Mouse (Mus musculus) kidney, postnatal 14 days (tissue): ENCODE measurements around the gene Tmem41b.

Source experiments
- DNase-seq: peaks from one replicate; pipeline ENCODE4 v3.0.0; 2022; ENCODE audit warnings: mixed read lengths

The Tmem41b gene

DNA sequence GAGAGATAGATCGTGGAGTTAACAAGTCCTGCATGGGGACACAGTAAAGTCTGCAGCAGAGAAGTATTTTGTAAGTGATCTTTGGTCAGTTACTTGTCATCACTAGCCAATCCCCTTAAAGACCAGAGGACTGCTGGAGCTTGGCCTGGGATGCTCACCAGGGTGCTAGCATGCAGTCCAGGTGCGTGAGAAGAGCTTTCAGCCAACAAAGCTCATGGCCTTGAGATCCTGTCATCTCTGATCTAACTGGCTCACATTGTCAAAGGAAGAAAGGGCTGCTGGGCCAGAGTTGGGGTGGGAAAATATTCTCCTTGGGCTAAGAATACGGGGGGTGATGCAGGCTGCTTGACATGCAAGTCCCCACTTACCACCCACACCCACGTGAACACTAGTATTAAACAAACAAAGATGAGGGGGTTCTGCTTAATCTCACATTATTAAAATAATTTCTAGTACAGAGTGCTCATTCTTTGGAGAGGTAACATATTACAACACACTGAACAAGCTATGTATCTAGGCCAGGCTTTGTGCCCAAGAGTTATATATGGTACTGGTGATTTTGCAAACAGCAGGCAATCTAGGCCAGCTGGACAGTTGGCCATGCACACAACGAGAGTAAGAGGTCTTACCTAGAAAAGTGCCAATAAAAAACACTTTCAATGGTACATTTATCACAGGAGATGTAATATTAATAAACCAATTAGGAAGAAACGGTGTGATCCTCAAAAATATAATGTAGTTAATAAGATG is 10.6 kb downstream of the Tmem41b start:
- DNase-seq, result no peak

DNA sequence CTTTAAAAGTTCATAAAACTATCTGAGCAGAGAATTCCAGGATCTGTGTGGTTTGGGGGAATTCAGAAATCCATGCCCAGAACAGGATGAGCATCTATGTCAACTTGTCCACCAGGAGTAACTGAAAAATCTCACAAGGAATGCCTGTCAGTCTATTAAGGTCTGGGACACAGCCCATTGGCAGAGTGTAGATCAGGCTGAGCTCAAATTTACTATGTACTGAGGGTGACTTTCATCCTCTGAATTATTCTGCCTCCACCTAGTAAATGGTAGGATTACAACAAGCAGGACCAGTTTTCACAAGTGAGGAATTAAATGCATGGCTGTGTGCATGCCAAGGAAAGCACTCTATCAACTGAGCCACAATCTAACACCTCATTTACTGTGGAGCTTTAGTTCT is 17.2 kb downstream of the Tmem41b start:
- DNase-seq, result no peak

DNA sequence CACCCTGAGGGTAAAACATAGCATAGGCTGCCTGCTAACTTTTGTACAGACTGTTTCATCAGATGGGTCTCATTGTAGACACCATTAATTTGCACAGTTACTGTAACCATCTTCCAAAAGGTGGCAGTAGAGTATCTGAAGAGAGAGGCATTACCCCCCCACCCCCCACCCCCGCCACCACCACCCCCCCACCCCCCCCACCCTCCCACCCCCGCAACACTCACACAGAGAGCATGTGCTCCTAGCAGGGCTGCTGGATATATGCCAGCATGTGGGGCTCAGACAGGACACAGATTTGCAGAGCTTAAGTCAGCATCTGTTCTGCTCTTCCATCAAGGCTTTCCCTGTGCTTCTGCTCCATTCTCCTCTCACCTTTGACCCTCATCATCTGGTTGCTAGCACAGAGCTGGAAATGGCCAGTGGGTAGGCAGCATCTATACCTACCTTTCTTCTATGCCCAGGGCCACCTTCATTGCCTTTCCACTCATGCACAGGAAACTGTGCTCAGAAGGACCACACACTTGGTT is 17.7 kb downstream of the Tmem41b start:
- DNase-seq, result peak; percentile 60

DNA sequence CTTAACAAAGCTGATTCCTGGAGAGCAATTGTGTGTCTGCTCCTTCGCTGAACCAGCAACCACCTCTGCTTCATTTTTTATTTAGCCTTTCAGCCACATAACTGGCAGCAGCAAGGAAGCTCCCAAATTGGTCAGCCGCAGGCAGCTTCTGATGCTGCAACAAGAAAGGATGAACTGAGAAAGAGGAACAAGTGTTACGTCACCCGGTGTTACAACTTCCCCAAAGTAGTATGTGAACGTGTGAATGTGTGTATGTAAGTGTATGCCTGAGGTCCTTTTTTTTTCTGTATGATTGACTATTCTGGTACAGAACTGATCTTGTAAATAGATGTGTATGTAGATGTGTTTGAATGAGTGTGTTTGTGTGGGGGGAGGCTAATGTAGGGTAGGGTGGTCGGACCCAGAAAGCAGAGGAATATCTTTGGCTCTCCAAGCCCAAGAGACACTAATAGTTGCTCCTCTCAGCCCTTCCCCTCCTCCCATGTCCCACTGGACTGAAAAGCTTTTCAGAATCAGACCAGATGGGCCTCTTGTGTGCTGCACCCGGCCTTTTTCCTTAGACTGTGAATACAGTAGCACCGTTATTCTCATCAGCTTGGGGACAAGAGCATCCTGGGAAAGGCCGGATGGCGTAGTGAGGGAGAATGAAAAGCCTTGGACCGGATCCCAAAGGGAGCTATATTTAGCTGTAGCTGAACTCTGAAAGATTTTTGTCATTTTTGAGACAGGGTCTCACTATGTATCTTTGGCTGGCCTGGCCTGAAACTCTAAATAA is 18.7 kb downstream of the Tmem41b start:
- DNase-seq, result peak; percentile 32

DNA sequence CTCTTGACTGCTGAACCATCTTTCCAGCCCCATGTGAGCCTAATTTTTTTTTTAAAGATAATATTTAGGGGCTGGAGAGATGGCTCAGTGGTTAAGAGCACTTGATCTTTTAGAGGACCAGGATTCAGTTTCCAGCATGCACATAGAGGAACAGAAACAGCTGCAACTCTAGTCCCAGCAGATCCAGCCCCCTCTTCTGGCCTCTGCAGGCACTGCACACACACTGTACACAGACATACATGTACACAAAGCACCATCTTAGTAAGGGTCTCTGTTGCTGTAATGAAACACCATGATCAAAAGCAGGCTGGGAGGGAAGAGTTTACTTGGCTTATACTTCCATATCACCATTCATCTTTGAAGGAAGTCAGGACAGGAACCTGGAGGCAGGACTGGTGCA is 21.1 kb downstream of the Tmem41b start:
- DNase-seq, result no peak

DNA sequence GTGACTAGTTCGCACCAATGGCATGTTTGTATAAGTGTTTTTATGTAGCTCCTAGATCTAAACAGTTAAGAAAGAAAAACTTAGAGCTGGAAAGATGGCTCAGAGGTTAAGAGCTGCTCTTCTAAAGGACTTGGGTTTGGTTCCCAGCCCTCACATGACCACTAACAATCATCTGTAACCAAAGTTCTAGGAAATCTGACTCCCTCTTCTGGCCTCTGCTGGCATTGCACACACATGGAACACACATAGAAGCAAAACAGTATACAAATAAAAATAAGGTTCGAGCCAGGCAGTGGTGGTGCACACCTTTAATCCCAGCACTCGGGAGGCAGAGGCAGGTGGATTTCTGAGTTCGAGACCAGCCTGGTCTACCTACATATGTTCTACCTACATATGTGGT is 23.0 kb downstream of the Tmem41b start:
- DNase-seq, result no peak

DNA sequence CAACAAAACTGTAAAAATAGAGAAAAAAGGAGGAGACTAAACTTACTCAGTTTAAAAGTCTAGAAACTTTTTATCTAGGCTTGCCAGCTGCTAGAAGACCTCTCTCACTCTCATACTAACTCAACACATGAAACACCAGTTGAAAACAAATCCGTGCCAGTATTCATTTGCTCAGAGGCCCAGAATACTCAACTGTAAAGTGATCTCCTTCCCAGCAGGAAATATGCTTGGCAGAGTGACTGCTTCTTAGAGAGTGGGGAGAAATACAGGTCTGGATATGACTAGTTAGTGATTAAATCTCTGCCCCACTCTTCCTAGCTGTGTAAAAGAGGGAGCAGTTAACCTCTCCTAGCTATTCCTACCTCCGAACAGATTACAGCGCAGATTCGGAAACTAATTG is 24.1 kb downstream of the Tmem41b start:
- DNase-seq, result no peak

DNA sequence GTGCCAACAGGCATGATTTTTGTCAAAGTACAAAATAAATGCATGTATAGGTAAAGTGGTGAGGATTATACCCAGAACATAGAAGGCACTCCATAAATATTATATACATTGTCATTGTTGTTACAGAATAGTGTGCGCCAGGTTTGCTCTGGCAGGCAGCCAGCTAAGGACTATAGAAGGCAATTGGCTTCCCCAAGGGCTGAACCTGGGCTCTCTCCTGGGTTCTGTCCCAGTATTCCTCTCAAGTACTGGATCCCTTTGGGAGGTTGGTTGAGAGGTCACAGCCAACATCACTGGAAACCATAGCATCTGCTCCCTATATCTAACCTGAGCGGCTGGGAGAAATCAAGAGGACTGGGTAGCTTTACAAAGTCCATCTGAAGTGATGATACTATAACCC is 25.2 kb downstream of the Tmem41b start:
- DNase-seq, result no peak

DNA sequence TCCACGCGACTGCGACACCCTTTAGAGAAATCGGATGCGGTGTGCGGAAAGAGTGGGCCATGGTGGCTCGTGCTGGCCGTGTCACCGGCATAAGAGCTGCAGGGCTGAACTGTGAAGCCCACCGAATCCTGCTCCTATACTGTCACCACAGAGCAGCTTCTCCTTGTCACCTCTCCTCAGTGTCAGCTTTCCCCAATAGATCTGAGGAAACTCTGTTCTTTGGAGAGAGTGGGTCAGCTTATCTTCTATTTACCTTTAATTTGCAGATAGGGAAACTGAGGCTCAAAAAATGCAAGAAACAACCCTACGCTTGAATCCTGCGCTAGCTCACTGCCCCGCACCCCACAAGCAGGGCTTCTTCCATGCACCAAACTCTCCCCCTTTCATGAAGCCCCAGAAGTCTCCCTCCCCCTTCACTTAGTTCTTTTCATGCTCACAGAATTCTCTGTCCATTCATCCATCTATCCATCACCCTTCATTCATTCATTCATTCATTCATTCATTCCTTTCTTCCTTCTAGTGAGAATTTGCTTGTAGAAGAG is 26.0 kb downstream of the Tmem41b start:
- no peak for DNase-seq

DNA sequence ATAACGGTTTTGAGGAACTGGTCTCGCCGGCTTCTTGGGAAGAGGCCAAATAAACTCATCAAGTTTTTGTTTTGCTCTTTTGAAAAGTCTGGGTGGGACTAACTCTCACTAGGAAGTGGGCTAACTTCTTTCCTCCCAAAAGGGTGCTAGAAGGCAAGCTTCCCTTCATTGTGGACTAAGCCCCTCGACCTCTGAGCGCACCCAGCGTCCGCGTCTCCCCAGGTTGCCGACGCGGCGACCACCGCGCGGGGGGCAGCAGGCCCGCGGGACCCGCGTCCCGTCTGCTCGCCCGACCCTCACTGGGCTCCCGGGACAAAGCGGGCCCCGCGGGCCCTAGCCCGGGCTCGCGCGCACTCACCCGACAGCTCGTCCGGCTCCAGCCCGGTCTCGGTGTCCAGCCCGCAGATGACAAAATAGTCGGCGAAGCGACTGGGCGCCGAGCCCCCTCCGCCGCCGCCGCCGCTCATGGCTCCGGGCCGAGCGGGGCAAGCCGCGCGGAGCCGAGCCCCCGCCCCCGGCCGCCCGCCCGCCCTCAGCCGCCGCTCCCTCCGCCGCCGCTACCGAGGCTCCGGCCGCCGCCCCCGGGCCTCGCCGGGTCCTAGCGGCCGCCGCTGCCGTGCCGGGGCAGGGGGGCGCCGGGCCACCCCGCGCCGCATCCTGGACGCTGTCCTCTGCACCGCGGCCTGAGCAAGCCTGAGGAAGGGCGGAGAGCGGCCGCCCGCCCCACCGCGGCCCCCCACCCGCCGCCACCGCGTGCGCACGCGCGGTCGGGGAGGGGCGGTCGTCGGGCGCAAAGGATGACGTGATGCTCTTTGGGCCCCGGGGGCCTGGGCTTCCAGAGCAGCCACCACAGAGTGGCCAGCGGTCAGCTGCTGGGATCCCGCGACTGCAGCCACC is 26.8 kb downstream of the Tmem41b start, which contains the start of gene Dennd5a:
Gene Dennd5a, minus strand, starts transcription at position 755 of the 897 bp plus-strand sequence.
- DNase-seq, result peak; percentile 91

DNA sequence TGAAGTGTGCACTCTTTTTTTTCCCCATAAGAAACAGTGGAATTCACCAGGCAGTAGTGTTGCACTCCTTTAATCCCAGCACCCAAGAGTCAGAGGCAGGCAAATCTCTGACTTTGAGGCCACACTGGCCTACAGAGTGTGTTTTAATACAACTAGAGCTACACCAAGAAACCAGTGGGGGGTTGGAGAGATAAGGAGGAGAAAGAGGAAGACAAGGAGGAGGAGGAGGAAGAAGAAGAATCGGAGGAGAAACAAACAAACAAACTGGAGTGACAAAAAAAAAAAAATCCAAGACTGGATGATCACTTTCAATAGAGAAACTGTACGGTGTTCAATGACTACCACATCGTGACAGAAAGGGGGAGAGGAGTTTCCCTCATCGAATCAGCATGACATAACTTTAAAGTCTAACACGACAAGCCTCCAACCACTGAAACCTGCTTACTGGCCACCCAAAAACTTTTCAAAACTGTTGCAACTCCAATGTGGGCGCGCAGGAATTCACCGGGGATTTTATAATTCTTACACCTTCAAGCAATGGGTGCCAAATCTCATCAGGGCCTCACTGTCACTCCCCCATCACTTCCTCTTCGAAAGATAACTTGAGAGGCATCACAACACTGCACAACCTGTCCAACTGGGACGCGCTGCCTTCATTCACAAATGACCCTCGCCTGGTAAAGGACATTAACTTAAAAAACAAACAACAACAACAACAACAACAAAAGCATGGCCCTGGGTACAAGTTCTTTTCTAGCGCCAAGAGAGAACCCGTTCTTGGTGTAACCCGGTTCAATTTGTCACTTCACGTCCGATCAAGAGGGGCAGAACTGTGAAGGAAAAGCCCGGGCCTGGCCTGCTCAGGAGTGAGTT is 27.6 kb downstream of the Tmem41b start:
- no peak for DNase-seq

DNA sequence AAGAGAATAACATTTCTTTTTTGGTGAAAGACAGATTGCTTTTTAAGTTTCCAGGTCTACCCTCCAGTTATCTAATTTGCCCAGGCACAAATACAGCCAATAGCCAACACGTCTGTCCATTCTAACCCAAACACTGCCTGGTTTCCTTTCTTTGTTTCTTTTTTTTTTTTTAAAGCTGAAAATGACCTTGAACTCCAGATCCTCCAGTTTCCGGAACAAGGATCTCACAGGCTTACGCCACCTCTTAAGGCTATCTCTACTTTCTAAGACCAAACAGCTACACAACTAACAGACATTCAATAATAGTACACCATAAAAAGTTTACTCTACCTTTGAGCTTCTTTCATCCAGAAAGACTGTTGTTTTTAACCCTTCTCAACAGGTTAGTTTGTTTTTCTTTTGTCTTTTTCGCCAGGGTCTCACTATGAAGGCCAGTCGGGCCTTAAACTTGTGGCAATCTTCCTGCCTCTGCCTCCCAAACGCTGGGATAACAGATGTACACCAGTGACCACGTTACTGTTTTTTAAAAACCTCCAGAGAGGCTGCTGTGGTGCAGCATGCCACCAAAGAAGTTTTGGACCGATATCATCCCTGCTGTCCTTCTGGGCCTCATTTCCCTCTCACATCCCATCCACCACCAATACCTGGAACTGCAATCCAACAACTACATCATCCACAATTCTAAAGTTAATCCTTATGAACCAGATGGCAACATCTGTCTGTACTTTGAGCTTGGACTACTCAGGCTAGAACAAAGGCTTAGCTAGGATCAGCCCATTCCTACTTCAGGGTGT is 28.5 kb downstream of the Tmem41b start:
- no peak for DNase-seq

DNA sequence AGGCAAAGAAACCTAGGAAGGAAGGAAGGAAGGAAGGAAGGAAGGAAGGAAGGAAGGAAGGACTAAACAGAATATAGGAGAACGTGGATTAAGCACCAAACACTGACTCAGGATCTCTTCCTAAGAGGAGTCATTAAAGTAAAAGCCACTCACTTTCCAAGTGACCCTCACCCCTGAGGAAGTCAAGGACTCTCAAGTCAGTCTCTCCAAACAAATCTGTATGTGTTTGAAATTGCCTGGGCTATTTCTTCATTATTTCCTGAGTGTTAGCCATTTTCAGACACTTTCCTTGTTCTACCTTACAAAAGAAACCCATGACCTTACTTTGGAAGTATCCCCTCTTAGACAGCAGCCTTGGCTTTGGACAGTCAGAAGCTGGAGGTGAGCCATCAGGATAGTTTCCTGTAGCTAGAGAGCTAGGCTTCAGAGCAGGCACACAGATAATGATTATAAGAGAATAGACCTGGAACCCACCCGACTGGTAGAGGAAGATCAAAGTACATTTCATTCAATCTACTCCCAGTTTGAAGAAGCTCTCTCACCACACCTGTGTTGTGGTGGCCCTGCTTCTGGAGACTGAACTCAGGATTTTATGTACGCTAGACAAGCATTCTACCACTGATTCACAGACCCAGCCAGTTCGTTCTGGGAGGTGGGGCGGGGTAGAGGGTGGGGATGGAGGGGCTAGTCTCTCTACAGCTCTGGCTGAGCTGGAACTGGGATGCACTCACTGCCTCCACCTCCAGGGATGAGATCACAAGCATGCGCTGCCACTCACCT is 31.9 kb downstream of the Tmem41b start:
- peak; percentile 46 for DNase-seq

DNA sequence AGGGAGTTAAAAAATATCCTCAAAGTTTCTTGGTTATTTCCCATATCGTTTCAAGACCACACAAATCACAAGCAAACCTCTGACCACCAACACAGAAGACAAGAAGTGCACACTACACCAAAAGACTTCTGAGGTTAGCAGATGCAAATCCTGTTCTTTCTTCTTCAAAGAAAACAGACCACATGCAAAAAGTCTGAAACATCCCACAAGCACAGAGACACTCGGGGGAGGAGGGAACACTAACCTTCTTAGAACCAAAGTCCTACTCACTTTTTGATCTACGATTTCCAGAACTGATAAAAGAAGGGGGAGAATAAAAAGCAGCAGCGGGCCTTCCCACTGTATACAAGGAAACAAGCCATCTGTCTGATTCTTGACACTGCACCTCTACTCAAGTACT is 35.4 kb downstream of the Tmem41b start:
- no peak for DNase-seq

DNA sequence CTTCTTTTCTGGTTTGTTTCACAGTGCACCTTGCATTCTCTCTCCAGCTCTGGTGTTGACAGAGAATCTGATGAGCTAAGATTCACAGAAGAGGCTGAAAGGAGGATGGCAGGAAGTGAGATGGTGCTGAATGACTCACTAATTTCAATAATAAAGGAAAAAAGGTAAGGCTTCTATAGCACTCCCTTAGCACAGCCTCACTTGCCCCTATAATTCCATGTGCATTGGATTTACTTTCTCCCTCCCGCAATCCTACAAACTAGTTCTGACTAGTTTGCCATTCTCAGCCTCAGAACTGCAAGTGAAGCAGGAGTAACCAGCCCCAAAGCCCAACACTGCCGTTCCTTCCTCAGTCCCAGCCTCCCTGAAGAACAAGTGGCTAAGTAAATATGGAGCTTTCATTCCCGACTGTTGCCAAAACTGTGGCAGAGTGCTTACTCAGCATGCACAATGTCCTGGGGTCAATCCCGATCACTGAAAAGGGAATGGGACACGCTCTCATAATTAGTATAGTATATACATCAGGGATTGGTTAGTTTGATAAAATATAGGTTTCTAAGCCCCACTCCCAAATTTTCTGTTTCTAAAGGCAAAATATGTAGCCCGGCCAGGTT is 42.2 kb downstream of the Tmem41b start:
- DNase-seq, result peak; percentile 28

DNA sequence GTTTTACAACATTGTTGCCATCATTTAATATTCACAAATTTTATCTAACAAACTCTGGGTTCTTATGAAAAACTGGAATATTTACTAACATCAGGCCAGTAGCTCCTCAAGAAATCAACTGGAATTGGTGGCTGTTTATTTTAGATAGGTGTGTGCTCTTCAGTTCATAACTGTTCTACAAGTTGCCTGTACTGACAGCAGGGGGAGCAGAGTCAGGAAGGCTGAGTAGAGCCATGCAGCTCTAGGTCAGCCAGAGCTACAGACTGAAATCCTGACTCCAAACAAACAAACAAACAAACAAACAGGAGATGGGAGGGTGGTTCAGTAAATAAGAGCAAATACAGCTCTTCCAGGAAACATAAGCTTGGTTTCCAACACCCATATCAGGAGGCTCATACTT is 57.1 kb downstream of the Tmem41b start:
- no peak for DNase-seq

DNA sequence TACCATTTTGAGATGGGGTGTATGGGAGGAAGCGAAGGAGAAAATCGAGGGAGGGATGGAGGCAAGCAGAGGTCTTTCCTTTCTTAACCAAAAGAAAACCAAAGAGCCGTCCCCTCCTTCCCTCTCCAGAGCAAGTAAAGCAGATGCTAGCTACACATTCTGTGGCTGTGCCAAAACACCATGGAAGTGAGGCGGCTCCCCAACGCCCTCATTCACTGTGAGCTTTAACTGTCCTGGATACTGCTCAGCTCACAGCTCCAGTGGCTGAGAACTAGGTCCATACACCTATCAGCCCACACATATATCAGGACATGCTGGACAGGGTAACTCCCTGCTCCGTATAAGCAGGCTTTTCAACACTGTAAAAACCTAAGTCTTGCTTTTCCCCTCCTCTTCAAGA is 58.4 kb downstream of the Tmem41b start:
- DNase-seq, result no peak

DNA sequence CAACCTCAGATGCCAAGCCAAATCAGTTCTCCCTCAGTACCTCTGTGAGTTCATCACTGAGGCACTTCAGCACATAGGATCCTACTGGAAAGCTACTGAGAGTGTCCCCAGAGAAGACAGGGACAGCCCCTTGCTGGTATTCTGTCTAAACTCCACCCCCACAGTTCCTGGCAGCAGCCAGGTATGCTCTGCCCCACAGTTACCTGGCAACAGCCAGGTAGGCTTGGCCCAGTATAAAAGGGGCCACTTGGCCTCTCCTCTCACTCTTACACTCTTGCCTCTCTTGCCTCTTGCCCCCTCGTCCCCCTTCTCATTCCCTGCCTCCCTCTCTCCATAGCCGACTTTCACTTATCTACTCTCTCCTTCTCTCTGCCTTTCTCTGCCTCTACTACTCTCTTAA is 61.8 kb downstream of the Tmem41b start:
- DNase-seq, result no peak

DNA sequence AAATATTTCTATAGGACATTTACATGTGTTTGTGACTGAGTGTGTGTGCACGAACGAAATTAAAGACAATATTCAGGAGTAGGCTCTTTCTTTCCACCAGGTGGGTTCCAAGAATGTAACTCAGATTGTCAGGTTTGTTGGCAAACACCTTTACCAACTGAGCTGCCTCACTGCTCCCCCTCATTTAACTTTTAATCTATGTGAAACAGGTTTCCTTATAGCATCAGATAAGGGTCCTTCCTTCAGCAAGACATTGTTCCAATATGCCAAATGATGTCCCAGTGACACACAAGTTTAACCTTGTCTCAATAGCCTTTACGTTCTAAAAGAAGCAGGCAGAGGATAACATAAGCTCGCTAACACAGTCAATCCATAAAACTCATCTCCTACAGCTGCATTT is 63.8 kb downstream of the Tmem41b start:
- no peak for DNase-seq
